Mouse (Mus musculus) left cerebral cortex, postnatal 14 days (tissue): ENCODE data around the gene Hist1h4a. TPM values are rescaled to one million over a fixed set of nuclear protein-coding genes. Genes with fewer than 3 reads are reported as not detected.
A peak's percentile ranks its signal among the peaks of the same experiment; 100 is the strongest.
"Not testable (repeated sequence)": the region's sequence is repeated elsewhere in the genome, so short reads cannot be mapped to it uniquely, and the experiment has no call there.

Experiments
- DNase-seq, 2 experiments: peaks; one replicate each; pipeline ENCODE4 v3.0.0; 2021 to 2022; ENCODE audit warnings: low spot score in 2 of 2, mixed read lengths in 1 of 2
- intact Hi-C: fragments of 180-260 bp; cut with DNase I; formaldehyde crosslinking; loops from one replicate; pipeline ENCODE4 v1.15.1; 2025
- long read RNA-seq, 2 experiments: library from polyadenylated mRNA; stranded (forward); transcript quantifications; one replicate each; pipeline ENCODE4 v2.0.0; 2021
- total RNA-seq, 2 experiments: library from RNA; stranded (reverse); gene quantifications; 2 replicates each; pipeline ENCODE4 v1.2.3; 2021

Hist1h4a gene
- 10 to 100 TPM; 68.8 to 69.0 TPM for total RNA-seq
- long read RNA-seq, experiment 1: 0 reads
- long read RNA-seq, experiment 2: 0 reads

DNA sequence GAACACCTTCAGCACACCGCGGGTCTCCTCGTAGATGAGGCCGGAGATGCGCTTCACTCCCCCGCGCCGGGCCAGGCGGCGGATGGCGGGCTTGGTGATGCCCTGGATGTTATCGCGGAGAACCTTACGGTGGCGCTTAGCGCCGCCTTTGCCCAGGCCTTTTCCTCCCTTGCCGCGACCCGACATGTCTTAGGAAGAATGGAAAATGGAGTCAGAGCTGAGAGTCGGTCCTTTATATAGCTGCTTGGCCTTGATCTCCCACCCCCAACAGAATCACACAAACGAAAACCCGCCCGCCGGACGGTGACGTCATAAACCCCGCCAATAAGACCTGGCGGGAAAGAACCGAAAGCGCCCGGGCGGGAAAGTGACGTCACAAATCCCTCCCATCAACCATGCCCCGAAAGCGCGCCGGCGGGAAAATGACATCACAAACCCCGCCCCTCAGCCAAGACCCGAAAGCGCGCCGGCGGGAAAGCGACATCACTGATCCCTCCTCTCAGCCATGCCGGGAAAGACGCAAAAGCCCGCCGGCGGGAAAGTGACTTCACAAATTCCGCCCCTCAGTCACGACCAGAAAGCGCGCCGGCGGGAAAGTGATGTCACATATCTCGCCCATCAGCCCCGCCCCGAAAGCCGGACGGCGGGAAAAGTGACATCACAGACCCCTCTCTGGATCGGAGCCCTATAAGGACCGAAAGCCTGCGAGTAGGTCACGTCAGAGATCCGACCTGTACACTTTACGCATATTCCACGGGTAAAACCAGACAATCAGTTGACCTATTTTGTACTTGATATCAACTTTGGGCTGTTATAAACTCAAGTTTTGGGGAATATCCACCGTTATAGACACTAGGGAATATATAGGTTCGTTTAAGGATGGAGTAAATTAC lies at the start of gene Hist1h4a:
Hist1h4a (minus strand) TSS at position 259 of the 893 bp plus-strand sequence.
- intact Hi-C loops: no loop called here
- DNase-seq: peak; percentile 99

DNA sequence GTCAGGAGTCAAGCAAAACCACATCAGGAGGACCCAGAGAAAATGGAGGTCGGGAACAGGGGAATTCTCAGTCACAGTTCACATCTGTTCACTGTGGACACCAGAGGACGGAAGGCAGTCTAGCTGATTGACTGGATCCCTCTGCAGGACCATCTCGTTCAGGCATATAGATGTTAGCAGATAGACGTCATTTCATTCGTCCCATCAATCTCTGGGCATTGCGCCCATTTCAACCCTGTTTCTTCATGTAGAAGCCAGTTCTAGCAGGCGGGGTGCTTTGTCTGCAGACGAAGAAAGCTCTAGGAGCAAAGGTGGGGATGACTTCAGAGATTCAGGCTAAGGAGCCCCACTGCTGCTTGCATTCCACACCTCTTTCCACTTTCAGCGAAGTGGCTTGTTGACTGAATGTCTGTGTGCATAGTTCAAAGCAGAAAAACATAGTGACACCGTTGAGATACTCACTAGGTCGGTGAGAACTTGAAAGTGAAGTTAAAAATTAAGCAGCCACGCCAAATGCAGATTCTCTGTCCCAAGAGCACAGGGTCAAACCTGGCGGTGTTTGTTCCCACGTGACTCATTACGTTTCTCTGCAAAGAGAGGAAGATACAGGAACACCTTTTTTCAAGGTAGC lies 45.5 kb upstream of the Hist1h4a start, which contains the start of gene Slc17a2:
Slc17a2 (plus strand) TSS at position 572 of the 631 bp plus-strand sequence.
- no peak for DNase-seq
- intact Hi-C loops: no loop called here

DNA sequence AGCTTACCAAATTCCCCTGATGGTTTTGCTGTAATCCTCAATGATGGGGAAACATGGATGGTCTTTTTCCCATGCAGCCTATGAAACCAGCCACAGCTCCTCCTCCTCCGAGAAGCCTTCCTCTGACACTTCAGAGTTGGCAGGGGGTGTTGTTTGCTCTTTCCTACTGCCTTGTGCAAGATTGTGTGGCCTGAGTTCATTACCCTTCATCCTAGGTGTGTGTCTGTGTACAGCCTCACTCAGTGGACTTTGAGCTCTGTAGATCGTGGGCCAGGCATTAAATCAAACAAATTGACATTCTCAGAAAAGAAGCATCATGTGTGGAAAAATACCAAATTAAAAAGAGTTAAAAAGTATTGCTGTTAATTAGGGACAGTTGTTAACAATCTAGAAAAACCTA lies 43.5 kb upstream of the Hist1h4a start:
- intact Hi-C loops: no loop called here
- no peak for DNase-seq

DNA sequence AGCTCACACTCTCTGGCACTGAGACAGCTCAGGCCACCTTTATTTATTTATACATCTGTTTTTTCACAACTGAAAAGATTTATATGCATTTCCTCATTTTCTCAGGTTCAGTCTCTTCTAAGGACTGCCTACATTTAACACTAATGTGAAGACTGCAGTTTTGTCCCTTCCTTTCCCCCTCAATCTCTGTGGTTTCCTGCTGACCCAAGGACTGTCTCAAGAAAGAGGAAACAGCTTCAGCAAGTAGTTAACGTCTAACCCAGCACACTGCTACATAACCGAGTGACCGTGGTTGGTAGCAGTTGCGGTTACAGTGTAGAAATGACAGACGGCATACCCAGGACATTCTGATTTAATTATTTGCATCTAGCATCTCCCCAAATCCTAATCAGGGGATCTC lies 38.4 kb upstream of the Hist1h4a start:
- intact Hi-C loops: no loop called here

DNA sequence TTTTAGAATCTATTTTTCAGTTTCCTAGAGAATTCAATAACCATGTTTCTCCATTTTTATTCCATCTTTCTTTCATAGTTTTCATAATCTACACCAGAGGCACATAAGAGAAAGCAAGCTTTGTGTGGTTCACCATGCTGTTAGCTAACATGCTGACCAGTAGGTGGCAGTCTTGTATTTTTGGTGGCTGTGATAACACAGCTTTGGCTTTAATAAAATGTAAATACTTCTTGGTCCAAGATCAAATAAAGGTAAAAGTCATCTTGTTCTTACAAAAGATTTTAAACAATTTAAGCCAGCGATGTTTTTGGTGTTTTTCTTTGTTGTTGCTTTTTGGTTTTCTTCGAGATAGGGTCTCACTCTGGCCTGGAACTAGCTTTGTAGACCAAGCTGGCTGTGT lies 31.5 kb upstream of the Hist1h4a start:
- peak; percentile 69 to 77 for DNase-seq
- intact Hi-C loops: loop anchor here (5.0 kb wide), 2 partner anchors 95 to 895 kb away; no protein-coding TSS in a partner anchor

More for the DNA sequence above, 38.4 kb upstream of the Hist1h4a start:
- DNase-seq: no peak

DNA sequence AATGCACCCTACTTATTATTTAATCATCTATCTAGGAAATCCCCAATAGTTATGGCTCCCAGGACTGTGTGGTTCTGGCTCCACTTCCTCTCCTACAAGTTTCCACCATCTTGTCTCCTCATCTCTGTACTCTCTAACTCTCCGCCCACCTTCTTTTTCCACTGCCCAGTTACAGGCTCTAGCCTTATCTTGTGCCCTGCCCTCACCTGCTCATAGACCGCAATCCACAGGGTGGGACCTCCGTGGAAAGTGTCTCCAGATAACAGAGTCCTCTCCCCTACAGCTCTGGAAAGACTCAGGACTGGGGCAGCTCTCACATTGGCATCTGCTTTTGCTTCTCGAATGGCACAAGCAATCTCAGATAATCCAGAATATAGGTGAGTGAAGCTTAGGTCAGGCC lies 18.0 kb upstream of the Hist1h4a start:
- no peak for DNase-seq
- intact Hi-C loops: no loop called here

DNA sequence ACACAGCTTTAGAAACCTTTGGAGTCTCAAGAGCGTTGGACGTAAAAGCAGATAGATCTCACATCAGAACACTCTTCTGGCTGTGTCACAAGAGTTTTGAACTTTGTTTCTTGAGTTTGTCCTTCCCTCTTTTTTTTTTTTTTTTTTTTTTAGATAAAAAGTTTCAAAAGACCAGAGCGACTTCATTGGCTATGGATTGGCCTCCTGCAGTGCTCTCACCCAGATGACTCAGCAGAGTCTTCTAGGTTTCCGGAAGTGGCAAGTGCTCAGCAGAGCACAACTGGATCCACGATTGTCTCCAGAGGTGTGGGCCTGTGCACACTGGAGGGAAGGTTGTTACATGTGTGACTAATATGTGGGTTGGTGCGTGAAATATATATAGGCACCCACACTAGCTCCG lies 17.3 kb upstream of the Hist1h4a start:
- no peak for DNase-seq
- intact Hi-C loops: no loop called here

DNA sequence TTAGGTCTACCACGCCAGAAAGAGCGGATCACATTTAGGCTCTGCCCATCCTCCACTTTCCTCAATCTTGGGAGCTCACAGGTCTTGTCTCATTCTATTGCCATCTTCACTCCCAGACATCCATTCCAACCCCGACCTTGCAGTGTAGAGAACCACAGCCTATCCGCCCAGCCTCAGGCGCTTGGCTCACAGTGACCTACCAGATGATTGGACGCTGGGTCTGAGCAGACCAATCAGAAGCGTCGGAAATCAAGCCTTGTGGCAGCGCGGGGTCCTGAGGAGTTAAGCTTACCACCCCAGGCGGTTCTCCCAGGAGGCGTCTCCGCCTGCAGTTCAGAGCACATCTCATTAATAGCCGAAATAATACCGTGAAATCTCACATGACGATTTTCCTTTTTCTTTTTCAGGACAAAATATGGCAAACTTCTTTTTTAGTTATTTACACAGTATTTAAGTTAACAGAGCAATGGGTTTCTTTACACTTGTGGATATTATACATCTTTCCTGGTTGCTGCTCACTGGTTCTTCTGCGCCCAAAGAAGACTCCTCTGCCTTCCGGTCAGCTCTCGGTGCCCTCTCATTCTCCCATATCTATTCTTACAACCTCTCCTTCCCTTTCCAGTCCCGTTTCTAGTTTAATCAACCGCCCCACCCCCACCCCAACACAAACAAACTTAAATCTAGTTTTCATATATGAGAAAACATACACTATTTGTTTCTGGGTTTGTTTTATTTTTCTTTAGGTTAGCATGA lies 11.7 kb upstream of the Hist1h4a start:
- intact Hi-C loops: no loop called here
- DNase-seq: peak in 1 of 2 experiments; percentile 59

DNA sequence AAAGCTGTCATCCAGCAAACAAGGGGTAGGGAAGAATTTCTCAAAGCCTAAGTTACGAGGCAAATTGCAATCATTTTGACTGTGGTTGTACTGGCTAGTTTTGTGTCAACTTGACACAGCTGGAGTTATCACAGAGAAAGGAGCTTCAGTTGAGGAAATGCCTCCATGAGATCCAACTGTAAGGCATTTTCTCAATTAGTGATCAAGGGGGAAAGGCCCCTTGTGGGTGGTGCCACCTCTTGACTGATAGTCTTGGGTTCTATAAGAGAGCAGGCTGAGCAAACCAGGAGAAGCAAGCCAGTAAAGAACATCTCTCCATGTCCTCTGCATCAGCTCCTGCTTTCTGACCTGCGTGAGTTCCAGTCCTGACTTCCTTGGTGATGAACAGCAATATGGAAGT lies 8.6 kb upstream of the Hist1h4a start, which contains the start of gene Trim38:
Trim38 (plus strand) TSS at position 301 of the 400 bp plus-strand sequence.
- DNase-seq, intact Hi-C loops: not testable (repeated sequence)

DNA sequence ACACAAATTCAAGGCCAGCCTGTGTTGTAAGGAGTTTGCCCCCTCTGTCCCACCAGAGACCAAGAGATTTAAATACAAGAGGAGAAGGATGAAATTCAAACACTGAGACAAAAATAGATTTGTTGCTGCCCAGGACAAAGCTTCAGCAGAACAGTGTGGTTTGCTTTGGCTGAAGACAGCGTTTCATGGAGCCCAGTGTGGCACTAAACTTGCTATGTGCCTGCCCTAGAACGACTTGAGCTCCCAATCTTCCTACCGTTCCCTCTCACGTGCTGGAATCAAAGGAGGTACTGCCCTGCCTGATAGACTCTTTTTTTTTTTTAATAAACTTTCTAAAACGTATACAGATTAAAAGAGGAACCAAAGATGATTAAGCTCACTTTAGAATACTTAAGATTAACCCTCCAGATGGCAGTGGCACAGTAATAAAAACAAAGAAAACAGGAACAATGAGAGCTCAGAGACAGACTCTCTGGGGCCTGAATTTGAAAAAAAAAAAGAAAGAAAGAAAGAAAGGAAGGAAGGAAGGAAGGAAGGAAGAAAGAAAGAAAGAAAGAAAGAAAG lies 7.9 kb upstream of the Hist1h4a start:
- DNase-seq: no peak
- intact Hi-C loops: no loop called here

DNA sequence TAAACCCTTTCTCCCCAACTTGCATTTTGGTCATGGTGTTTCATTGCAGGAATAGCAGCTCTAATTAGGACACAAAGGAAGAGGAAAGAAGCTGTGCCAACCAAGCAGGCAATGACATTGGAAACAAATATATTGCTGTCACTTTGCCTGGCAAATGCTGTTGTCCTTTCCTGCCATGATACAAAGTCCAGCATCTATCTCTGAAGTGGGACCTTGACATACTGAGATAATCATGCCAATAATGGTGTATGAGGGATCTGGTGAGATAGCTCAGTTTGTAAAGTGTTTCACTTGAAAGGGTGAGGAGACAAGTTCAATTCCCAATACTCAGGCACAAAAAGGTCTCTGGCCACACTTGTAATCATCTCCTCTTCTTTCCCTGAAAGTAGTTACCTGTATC lies 5.7 kb upstream of the Hist1h4a start:
- no peak for DNase-seq
- intact Hi-C loops: no loop called here

DNA sequence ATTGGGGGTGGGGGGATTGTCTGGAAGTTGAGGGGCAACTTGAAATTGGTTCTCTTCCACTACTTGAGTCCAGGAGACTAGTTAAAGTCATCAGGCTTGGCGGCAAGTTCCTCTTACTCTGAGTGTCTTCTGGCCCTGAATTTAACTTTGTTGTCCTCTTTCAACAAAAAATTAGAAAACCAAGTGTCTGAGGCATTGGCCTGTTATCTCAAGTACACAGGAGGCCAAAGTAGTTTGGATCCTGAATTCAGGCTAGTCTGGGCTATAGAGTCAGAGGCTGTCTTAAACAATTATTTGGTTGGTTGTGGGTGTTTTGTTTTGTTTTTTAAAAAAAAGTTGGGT lies 4.1 kb upstream of the Hist1h4a start:
- intact Hi-C loops: no loop called here
- DNase-seq: no peak

DNA sequence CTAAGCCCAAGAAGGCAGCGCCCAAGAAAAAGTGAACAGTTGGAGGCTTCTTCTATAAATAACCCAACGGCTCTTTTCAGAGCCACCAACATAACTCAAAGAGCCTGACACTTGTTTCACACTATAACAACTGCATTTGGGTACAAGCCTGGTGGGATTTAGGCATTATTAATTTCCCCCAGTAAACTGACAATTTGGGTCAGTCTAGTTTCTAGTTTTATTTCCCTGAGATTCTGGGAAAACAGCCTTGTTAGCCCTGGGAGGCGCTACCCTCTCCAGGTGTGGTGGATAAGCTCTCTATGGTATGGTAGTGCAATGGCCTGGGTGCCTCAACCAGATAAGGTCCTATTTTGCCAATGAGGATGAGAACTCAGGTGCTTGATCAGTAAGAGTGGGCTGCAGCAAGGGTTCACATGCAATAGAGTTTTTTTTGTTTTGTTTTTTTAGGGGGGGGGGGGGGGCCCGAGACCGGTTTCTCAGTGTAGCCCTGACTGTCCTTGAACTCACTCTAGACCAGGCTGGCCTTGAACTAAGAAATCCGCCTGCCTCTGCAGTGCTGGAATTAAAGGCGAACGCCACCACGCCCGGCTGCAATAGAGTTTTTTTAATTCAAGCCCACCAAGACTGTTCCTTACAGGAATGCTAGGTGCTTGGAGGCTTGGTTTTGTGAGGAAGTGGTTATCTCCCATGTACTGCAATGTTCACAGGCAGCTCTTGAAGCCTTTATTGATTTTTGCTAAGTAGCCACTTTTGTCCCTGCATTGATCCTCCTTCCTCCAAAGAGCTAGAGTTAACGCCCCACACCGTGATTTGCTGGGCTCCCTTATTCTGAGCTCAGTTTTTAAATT lies 3.5 kb upstream of the Hist1h4a start:
- intact Hi-C loops: no loop called here
- DNase-seq: no peak

DNA sequence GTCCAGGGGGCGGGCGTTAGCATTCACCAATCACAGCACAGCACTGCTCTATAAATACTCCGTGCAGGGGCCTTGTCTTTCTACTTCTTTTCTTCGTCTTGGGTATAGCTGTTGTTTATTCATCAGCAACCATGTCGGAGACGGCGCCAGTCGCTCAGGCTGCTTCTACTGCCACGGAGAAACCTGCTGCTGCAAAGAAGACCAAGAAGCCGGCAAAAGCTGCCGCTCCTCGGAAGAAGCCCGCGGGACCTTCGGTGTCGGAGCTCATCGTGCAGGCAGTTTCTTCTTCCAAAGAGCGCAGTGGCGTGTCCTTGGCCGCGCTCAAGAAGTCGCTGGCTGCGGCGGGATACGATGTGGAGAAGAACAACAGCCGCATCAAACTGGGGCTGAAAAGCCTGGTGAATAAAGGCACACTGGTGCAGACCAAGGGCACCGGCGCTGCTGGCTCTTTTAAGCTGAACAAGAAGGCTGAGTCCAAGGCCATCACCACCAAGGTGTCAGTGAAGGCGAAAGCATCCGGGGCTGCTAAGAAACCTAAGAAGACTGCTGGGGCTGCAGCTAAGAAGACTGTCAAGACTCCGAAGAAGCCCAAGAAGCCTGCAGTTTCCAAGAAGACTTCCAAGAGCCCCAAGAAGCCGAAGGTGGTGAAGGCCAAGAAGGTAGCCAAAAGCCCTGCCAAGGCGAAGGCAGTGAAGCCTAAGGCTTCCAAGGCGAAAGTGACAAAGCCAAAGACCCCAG lies 2.7 kb upstream of the Hist1h4a start, which contains the start of gene Hist1h1a:
Hist1h1a (plus strand) TSS at position 81 of the 738 bp plus-strand sequence.
- peak; percentile 85 to 88 for DNase-seq
- intact Hi-C loops: no loop called here

DNA sequence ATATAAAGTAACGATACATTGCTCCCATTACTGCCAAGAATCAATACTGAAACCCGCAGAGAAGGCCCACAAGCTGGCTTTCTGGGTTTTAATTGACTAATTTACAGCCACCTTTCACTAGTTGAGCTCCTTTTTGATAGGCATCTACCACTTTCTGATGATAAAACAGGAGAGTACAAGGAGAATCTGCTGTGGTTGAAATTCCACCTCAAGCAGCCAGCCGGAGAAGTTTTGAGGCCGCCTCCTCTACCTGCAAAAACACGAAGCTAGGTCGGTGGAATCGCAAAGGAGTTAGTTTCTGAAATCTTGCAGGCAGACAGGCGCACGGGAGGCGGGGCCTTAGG lies 2.2 kb upstream of the Hist1h4a start:
- no peak for DNase-seq
- intact Hi-C loops: no loop called here

DNA sequence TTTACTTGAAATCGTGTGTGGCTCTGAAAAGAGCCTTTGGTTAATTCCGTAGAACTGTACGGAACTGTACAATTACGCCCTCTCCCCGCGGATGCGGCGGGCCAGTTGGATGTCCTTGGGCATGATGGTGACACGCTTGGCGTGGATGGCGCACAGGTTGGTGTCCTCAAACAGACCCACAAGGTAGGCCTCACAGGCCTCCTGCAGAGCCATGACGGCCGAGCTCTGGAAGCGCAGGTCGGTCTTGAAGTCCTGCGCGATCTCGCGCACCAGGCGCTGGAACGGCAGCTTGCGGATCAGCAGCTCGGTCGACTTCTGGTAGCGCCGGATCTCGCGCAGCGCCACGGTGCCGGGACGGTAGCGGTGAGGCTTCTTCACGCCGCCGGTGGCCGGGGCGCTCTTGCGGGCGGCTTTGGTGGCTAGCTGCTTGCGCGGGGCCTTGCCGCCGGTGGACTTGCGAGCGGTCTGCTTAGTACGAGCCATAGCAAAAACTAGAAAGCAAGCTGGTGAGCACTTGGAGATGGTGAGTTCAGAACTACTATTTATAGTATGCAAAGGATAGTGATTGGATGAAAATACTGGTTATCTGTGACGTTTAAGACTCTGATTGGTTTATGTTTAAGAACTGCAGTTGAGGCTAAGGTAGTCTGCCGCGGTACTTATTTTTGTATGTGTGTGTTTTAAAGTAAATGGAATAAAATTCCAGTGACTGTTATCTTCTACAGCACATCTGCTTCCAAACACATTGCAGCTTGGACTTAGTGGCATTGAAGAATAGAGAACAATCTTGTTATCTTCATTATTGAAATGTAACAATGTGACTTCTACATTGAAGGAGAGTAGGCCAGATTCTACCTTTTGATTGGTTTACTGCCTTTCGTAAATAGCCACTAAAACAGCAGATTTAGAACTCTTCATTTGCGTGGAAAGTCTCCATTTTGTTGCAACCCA lies 1.1 kb upstream of the Hist1h4a start, which contains the start of gene Hist1h3a:
Hist1h3a (minus strand) TSS at position 516 of the 951 bp plus-strand sequence.
- intact Hi-C loops: not testable (repeated sequence)

More for the DNA sequence above, 1.1 kb upstream of the Hist1h4a start, which contains the start of gene Hist1h3a:
- peak; percentile 60 to 91 for DNase-seq
